Mouse (Mus musculus): Measurements from ENCODE around the gene Fam214b. TPM values are rescaled to one million over a fixed set of nuclear protein-coding genes. Genes with fewer than 3 reads are reported as not detected.

Fam214b gene
- total RNA-seq, 2 experiments from 2014 or later, result 36.4 to 36.6 TPM

DNA sequence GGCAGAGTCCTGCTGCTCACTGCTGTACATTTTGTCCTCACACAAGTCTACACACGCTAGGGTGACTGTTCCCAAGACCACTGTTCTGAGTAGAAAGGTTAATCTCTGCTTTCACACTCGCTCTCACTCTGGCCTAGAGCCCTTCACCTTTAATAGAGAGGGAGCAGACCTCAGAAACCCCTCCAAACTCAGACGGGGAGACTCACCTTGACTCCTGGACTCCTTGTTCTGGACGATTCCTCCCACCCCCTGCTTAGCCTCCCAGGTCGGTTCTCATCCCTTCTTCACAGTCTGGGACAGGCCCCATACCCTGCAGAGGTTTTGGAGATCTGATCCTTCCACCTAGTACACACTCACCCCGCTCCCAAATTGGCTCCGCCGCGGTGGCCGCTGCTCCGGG is 6.4 kb downstream of the Fam214b start:
- DNase-seq (ENCODE audit: low spot score in 2 of 2), result no peak

GRCm38 (mm10) chr4:43038567-43039495 is 7.2 kb downstream of the Fam214b start:
- peak; percentile 53 to 55 for DNase-seq (ENCODE audit: low spot score in 2 of 2)

DNA sequence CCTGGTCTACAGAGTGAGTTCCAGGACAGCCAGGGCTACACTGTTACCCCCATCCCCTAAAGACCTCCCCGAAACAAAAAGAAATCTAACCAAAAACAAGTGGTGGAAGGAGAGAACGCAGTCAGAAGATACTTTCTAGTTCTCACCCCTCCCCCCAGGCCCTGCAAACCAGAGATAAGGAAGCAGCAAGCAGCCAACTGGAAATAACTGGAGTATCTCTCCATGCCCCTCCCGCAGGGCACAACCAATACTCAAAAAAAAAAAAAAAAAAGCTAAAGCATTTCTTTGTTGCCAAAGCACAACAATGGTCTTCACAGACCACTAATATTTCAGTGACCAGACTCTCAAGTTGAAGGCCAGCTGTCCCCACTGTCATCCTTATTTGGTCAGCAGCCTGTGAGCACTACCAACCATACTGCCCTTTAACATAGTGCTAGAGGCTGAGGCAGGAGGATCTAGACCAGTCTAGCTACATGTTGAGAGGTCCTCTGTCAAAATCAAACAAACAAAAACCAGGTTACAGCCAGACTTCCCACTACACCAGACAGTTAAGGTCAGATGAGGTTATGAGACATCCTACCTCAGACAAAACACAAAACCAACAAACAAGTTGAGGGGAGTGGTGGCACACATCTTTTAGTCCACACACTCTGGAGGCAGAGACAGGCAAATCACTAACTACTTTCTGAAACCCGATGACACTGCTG is 8.0 kb downstream of the Fam214b start:
- DNase-seq (ENCODE audit: low spot score in 2 of 2), result no peak

DNA sequence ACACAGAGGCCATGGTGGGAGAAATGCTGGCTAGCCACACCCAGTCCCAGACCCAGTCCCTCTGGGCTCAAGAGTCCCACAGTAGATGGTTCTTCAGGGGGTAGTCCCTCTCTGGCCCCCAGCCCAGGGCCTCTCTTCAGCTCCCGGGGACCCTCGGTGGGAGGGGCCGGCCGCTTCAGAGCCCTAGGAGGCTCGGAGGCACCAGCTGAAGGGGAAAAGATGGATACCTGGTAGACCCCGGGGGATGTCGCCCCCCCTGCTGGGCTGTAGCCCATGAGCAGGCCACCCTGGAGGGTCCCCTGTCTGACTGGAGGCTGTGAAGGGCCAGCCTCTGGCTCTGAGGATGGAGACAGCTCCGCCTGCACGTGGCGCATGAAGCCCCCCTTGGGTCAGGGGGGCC is 9.7 kb downstream of the Fam214b start:
- DNase-seq (ENCODE audit: low spot score in 2 of 2), result no peak

GRCm38 (mm10) chr4:43035851-43036250 is 10.2 kb downstream of the Fam214b start:
- DNase-seq (ENCODE audit: low spot score in 2 of 2), result no peak

- no peak for DNase-seq (ENCODE audit: low spot score in 2 of 2)
Observed at GRCm38 (mm10) chr4:43033481-43033880, 12.5 kb downstream of the Fam214b start.

GRCm38 (mm10) chr4:43032501-43032900 is 13.5 kb downstream of the Fam214b start:
- DNase-seq (ENCODE audit: low spot score in 2 of 2), result no peak

DNA sequence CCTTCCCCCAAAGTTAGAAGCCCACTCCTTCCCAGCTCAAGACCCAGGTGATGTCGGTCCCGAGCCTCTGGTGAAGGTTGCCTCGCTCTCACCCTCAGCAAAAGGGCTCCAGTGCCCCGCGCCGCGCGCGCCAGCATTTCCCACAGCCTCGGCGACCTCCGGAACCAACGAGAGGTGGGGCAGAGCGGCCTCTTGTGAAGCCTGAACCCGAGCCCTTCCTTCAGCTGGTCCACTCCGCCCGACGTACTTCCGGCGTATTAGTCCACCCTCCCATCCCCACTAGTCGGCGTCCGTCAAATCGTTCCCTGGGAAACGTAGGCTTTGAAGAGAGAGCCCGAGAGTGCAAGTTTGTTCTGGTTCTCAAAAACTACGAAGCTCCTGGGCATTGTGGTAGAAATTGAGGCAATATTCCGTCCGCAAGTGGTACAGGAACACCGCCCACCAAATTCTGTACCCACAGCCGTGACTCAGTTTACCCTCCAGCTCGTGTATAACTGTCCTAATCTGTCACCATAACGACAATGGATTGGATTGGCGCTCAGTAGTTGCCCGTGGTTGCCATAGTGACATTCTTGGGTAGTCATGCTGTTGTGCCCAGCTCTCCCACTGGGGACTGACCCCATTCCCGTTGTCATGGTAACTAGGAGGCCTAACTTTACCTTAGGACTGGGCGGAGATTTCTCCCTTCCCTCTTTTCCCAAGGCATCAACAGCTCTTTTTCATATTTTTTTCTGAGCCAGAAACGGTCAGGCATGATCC is 14.6 kb downstream of the Fam214b start, which contains the start of gene Stoml2:
Gene Stoml2, minus strand, starts transcription at position 474 of the 759 bp plus-strand sequence.
- peak; percentile 93 to 95 for DNase-seq (ENCODE audit: low spot score in 2 of 2)

- no peak for DNase-seq (ENCODE audit: low spot score in 2 of 2)
Observed at GRCm38 (mm10) chr4:43030780-43031230, 15.2 kb downstream of the Fam214b start.

- no peak for DNase-seq (ENCODE audit: low spot score in 2 of 2)
Observed at GRCm38 (mm10) chr4:43030352-43030751, 15.7 kb downstream of the Fam214b start.

DNA sequence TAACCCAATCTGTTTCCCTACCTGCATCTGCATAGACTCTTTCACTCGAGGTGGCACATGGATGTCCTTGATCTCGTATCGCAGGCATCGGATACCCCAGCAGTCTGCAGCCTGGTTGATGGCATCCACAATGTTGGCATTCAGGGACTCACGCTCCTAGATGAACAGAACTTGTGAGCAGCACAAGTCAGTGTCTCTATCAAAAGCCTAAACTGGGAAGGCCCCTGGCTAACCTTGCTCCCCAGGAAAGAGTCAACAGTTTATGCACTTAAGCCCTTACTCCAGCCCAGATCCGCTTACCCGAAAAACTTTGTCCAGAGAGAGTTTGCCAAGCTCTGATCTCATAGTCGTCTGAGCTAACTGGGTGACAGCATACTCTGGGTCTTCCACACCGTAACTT is 16.3 kb downstream of the Fam214b start:
- no peak for DNase-seq (ENCODE audit: low spot score in 2 of 2)

GRCm38 (mm10) chr4:43029121-43029520 is 16.9 kb downstream of the Fam214b start:
- no peak for DNase-seq (ENCODE audit: low spot score in 2 of 2)

- DNase-seq (ENCODE audit: low spot score in 2 of 2), result peak; percentile 89 to 97
Observed at GRCm38 (mm10) chr4:43025084-43025960, 20.7 kb downstream of the Fam214b start, which contains the start of gene Pigo. Pigo (minus strand) TSS chr4:43025819.

DNA sequence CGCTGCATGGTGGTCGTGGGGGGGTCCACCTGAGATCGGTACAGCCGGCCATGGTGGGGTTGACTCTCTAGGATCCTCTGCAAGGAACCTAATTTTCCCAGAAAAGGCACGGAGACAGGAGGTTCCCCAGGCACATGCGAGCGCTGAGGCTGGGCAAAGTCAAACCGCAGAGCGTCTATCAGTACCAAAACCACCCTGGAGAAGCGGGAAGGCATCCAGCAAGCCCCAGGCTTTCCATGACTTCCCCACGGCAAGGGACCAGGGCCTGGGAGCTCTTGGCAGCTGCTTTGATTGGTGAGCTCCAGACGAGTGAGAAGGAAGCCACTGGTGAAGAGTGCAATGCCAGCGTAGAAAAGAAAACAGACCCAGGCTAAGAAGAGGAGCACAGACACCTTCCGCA is 21.3 kb downstream of the Fam214b start:
- no peak for DNase-seq (ENCODE audit: low spot score in 2 of 2)

GRCm38 (mm10) chr4:43021341-43021740 is 24.7 kb downstream of the Fam214b start:
- DNase-seq (ENCODE audit: low spot score in 2 of 2), result no peak

DNA sequence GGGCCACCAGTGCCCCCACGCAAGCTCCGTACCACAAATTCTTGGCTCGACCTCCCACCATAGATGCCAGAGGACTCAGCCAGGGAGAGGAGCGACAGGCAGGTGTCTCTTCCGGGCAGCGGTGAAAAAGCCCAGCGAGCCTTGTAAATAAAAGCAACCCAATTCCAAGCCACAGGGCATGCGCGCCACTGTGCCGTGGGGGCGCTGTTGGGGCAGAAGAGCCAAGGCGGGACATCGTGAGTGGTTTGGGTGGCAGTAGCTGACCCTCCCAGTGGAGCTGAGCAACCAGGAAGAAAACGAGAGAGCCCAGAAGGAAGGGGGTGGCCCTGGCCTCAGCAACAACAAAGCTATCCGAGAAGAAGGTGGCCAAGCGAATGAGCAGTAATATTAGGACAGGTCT is 25.1 kb downstream of the Fam214b start:
- no peak for DNase-seq (ENCODE audit: low spot score in 2 of 2)

DNA sequence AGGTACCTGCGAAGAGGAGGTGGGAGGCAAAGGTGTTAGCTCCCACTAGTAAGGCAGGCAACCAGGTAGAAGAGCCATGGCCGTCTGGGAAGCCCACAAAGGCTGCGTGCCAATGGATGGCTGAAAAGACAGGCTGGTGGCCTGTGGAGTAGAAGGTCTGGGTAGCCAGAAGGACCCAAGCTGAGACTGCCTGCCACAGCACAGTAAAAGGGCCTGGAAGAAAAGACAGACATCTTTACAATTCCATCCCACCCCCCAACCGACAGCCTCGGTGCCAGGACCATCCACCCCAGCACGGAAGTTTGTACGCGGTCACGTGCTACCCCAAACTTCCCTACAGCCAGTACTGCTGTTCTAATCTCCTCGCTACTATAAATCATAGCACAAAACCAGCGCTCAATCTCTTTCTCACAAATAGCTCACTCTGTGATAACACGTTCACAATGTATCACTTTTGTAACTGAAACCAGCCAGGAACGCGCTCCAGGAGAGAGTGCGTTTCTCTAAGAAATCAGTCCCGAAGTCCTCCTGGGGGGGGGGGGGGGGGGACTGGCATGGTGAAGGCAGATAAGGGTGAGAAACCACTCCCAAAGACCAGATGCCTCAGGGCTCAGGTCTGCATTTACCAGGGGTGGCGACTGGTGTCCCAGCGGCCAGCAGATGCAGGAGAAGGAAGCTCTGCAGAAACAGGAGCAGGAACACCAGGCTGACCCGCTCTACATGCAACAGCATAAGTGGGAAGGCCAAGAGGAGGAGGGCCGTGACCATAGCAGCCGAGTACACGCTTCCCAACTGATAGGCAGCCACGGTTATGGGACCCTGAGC is 26.2 kb downstream of the Fam214b start:
- DNase-seq (ENCODE audit: low spot score in 2 of 2), result no peak

DNA sequence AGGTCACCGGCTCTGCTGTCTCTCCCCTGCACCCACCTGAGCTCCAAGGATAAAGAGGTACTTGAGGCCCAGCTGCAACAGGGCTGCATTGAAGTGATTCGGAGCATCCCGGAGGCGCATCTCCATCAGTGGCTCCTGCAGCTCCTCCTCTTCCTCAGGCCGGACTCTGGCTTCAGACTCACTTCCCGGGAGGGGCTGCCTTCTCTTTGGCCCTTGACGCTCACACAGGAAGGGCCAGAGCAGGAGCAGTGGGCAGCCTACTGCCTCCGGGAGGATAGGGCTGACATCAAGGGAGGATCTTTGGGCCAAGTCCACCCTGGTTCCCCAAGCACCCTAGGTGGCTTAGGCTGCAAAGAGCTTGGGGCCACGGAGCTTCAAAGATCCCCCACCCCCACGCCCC is 26.8 kb downstream of the Fam214b start:
- DNase-seq (ENCODE audit: low spot score in 2 of 2), result no peak

GRCm38 (mm10) chr4:43018156-43018555 is 27.9 kb downstream of the Fam214b start:
- no peak for DNase-seq (ENCODE audit: low spot score in 2 of 2)

Measured in layer of hippocampus, adult 18-20 months (tissue).